Mouse (Mus musculus) liver, adult (tissue): Measurements from ENCODE around the gene Dock4.

Source experiments
- GATA4 ChIP-seq: IDR thresholded peaks from 2 replicates; pipeline ENCODE4 v1.6.1; 2014; ENCODE audit warnings: mild to moderate bottlenecking, low read length; ENCODE audit not compliant: insufficient replicate concordance

Gene Dock4

GRCm38 (mm10) chr12:40781554-40781953, 335.8 kb downstream of the Dock4 start:
- TF ChIP-seq GATA4: no peak

- TF ChIP-seq GATA4: no peak
These were observed 342.9 kb downstream of the Dock4 start for GRCm38 (mm10) chr12:40788621-40789111.

- TF ChIP-seq GATA4: no peak
These were observed 343.9 kb downstream of the Dock4 start for GRCm38 (mm10) chr12:40789379-40790361.

GRCm38 (mm10) chr12:40791221-40791620, 345.5 kb downstream of the Dock4 start:
- TF ChIP-seq GATA4: no peak

- no peak for TF ChIP-seq GATA4
These were observed 346.5 kb downstream of the Dock4 start for GRCm38 (mm10) chr12:40792184-40792650.

- TF ChIP-seq GATA4: no peak
These were observed 348.3 kb downstream of the Dock4 start for GRCm38 (mm10) chr12:40794066-40794465.

GRCm38 (mm10) chr12:40794756-40795155, 349.0 kb downstream of the Dock4 start:
- no peak for TF ChIP-seq GATA4

GRCm38 (mm10) chr12:40795768-40796167, 350.0 kb downstream of the Dock4 start:
- TF ChIP-seq GATA4: no peak

- TF ChIP-seq GATA4: no peak
These were observed 351.2 kb downstream of the Dock4 start for GRCm38 (mm10) chr12:40796813-40797491.

GRCm38 (mm10) chr12:40797561-40798343, 352.0 kb downstream of the Dock4 start:
- TF ChIP-seq GATA4: no peak

- no peak for TF ChIP-seq GATA4
These were observed 352.7 kb downstream of the Dock4 start for GRCm38 (mm10) chr12:40798344-40799017.

GRCm38 (mm10) chr12:40801456-40801855, 355.7 kb downstream of the Dock4 start:
- TF ChIP-seq GATA4: no peak

- TF ChIP-seq GATA4: no peak
These were observed 359.5 kb downstream of the Dock4 start for GRCm38 (mm10) chr12:40805257-40805656.

GRCm38 (mm10) chr12:40807916-40808315, 362.2 kb downstream of the Dock4 start:
- TF ChIP-seq GATA4: no peak
